In genomic region chr11:46437459-46438000, GRCm38 (mm10) we compare ENCODE assay signal across 8 mouse cellular contexts. TPM values are rescaled to one million over a fixed set of nuclear protein-coding genes. Genes with fewer than 3 reads are reported as not detected.
DNase-seq lines count a peak whose midpoint lies in the region; ATAC-seq and TF ChIP-seq lines count a peak whose summit lies in the region.

No protein-coding gene starts in this region.

- peak overlapping the region; percentile 91 for H3K9ac ChIP-seq in heart, postnatal 0 days (replicated peaks; ENCODE audit: low read depth, low read length)
- peak overlapping the region; percentile 97 for H3K9ac ChIP-seq in liver, embryonic 15.5 days

- H3K4me2 ChIP-seq in heart, postnatal 0 days (ENCODE audit: low read depth, low read length), result peak overlapping the region; percentile 90
- peak overlapping the region; percentile 75 for H3K4me2 ChIP-seq in liver, embryonic 15.5 days

- H3K4me3 ChIP-seq in heart, postnatal 0 days (ENCODE audit: low read depth, low read length), result peak overlapping the region; percentile 90
- peak overlapping the region; percentile 99 for H3K4me3 ChIP-seq in liver, embryonic 15.5 days (replicated peaks)

- no peaks in the 10 kb centered on the region for H3K27me3 ChIP-seq in heart, postnatal 0 days (ENCODE audit: control insufficient read depth, insufficient read depth, low read length)
- no peaks in the 10 kb centered on the region for H3K27me3 ChIP-seq in liver, embryonic 15.5 days

- H3K4me1 ChIP-seq in heart, postnatal 0 days (ENCODE audit: control insufficient read depth, insufficient read depth), result peaks cover 4% of the 10 kb centered on the region; the same call in 1 of the 2 replicates
- H3K4me1 ChIP-seq in liver, embryonic 15.5 days (replicated peaks), result peaks cover 51% of the 10 kb centered on the region

- H3K27ac ChIP-seq in heart, postnatal 0 days (ENCODE audit: low read depth), result peak overlapping the region; percentile 97
- H3K27ac ChIP-seq in liver, embryonic 15.5 days (replicated peaks), result peak overlapping the region; percentile 98

- peak; percentile 36; the same call in 1 of the 2 replicates for ATAC-seq in heart, postnatal 0 days (ENCODE audit: insufficient read depth, low read depth)
- peak; percentile 17 for ATAC-seq in liver, embryonic 15.5 days (ENCODE audit: insufficient read depth)

- WGBS in heart, postnatal 0 days, result 2% methylated on average over 23 of the region's 23 CpGs
- WGBS in liver, embryonic 15.5 days (ENCODE audit: insufficient replicate concordance), result under 1% methylated on average over 23 of the region's 23 CpGs

- no peaks in the 10 kb centered on the region for H3K9me3 ChIP-seq in heart, postnatal 0 days (replicated peaks; ENCODE audit: control insufficient read depth, low read length)
- no peaks in the 10 kb centered on the region for H3K9me3 ChIP-seq in liver, embryonic 15.5 days (replicated peaks)

- H3K36me3 ChIP-seq in heart, postnatal 0 days (replicated peaks; ENCODE audit: control insufficient read depth, insufficient read depth, low read length), result peaks cover 8% of the 10 kb centered on the region
- peaks cover 26% of the 10 kb centered on the region for H3K36me3 ChIP-seq in liver, embryonic 15.5 days (replicated peaks)

- TF ChIP-seq CTCF in heart, postnatal 0 days (IDR thresholded peaks at IDR 0.05; ENCODE audit: low read depth), result no peak

- DNase-seq in adrenal gland, adult 2 months, result peak; percentile 14
- DNase-seq in adrenal gland, postnatal 4 days (ENCODE audit: low spot score in 2 of 2), result no peak
- peak; percentile 83 for DNase-seq in 416B (ENCODE audit: low read depth)
- DNase-seq in c-Kit-positive CD71-positive TER-119-positive erythroid progenitor cells, embryonic 14.5 days (ENCODE audit: low spot score), result peak; percentile 81
- DNase-seq in heart, postnatal 0 days (ENCODE audit: low spot score), result peak; percentile 18
- peak; percentile 66 for DNase-seq in spleen, adult 12 weeks (ENCODE audit: low spot score)
- no peak for DNase-seq in right cerebral cortex, postnatal 10 days (ENCODE audit: low spot score in 2 of 2)

- TF ChIP-seq EP300 in heart, postnatal 0 days (IDR thresholded peaks at IDR 0.05; ENCODE audit: low read depth), result no peak

RNA-seq across cellular contexts. Expression of gene Med7, which starts 0.8 kb away (rescaled TPM):
- 10 to 100 TPM; 39.6 to 54.8 TPM for total RNA-seq in adrenal gland, adult 2 months (2021)
- polyA plus RNA-seq in adrenal gland, adult 2 months (2012; rRNA removed), result 47.1 and 55.3 TPM in 2 replicates
- 10 to 100 TPM; 39.3 to 39.7 TPM for total RNA-seq in adrenal gland, postnatal 4 days (2021)
- 7.2 and 47.2 TPM in 2 replicates for total RNA-seq in heart, postnatal 0 days (2014; rRNA removed; ENCODE audit: low replicate concordance)
- polyA plus RNA-seq in heart, postnatal 0 days (2015; fragmentation: Nextera tagmentation; extraction: Ambion mirVana), result 42.4 and 44.0 TPM in 2 replicates
- 48.2 and 53.4 TPM in 2 replicates for polyA plus RNA-seq in liver, embryonic 15.5 days (2015; fragmentation: Nextera tagmentation; extraction: Ambion mirVana)

RNA-seq across cellular contexts. Expression of gene Havcr2, which starts 17.2 kb away (rescaled TPM):
- total RNA-seq in adrenal gland, adult 2 months (2021), result 1 to 10 TPM; 1.6 to 2.7 TPM
- 0.10 and 0.18 TPM in 2 replicates for polyA plus RNA-seq in adrenal gland, adult 2 months (2012; rRNA removed)
- total RNA-seq in adrenal gland, postnatal 4 days (2021), result 1 to 10 TPM in 1 of 2 experiments, under 1 TPM in 1; 0.98 to 1.0 TPM
- total RNA-seq in heart, postnatal 0 days (2014; rRNA removed; ENCODE audit: low replicate concordance), result 1.7 TPM in 1 of 2 replicates, not detected in the other
- polyA plus RNA-seq in heart, postnatal 0 days (2015; fragmentation: Nextera tagmentation; extraction: Ambion mirVana), result 0.07 and 0.11 TPM in 2 replicates
- 0.15 and 0.20 TPM in 2 replicates for polyA plus RNA-seq in liver, embryonic 15.5 days (2015; fragmentation: Nextera tagmentation; extraction: Ambion mirVana)

RNA-seq across cellular contexts. Expression of gene Fam71b, which starts 41.2 kb away (rescaled TPM):
- not detected for total RNA-seq in adrenal gland, adult 2 months (2021)
- not detected in 2 replicates for polyA plus RNA-seq in adrenal gland, adult 2 months (2012; rRNA removed)
- total RNA-seq in adrenal gland, postnatal 4 days (2021), result not detected
- total RNA-seq in heart, postnatal 0 days (2014; rRNA removed; ENCODE audit: low replicate concordance), result not detected in 2 replicates
- polyA plus RNA-seq in heart, postnatal 0 days (2015; fragmentation: Nextera tagmentation; extraction: Ambion mirVana), result not detected in 2 replicates
- polyA plus RNA-seq in liver, embryonic 15.5 days (2015; fragmentation: Nextera tagmentation; extraction: Ambion mirVana), result not detected in 2 replicates

RNA-seq across cellular contexts. Expression of gene Itk, which starts 48.2 kb away (rescaled TPM):
- under 1 TPM; 0.17 to 0.28 TPM for total RNA-seq in adrenal gland, adult 2 months (2021)
- polyA plus RNA-seq in adrenal gland, adult 2 months (2012; rRNA removed), result 0.03 and 0.11 TPM in 2 replicates
- under 1 TPM; 0.36 to 0.37 TPM for total RNA-seq in adrenal gland, postnatal 4 days (2021)
- total RNA-seq in heart, postnatal 0 days (2014; rRNA removed; ENCODE audit: low replicate concordance), result 1.3 TPM in 1 of 2 replicates, not detected in the other
- not detected in 2 replicates for polyA plus RNA-seq in heart, postnatal 0 days (2015; fragmentation: Nextera tagmentation; extraction: Ambion mirVana)
- polyA plus RNA-seq in liver, embryonic 15.5 days (2015; fragmentation: Nextera tagmentation; extraction: Ambion mirVana), result 0.08 and 0.16 TPM in 2 replicates

Comparison
In these comparisons a context has a peak if more than half of its experiments do, and no peak if none do; other contexts are left out.
1. DNase-seq: peak in adrenal gland, adult 2 months (single experiment), 416B (single experiment), c-Kit-positive CD71-positive TER-119-positive erythroid progenitor cells, embryonic 14.5 days (single experiment), heart, postnatal 0 days (single experiment) and spleen, adult 12 weeks (single experiment); none in adrenal gland, postnatal 4 days (0 of 2) and right cerebral cortex, postnatal 10 days (0 of 2).